Mouse (Mus musculus): ENCODE measurements around the gene Cpne9.

DNA sequence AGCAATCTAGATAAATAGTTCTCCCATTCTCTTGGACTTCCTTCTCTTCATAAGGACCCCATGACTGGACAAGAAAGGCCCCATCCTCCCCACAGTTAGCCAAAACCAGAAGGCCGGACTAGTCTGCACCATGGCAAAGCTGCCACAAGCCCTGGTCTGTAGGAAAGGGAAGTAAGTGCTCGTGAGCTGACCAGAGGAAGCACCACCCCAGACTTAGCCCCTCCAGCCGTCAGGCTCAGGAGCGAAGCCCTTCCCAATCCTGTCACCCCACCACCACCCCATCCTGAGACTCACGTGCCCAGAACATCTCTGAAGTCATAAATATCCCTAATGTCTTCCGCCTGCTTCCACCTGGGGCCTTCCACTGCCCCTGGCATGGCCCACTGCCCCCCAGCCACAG, 59.5 kb downstream of the Cpne9 start:
- TF ChIP-seq GATA1 (IDR thresholded peaks at IDR 0.05; ENCODE audit: borderline replicate concordance, low read length), result no peak
- TF ChIP-seq FLI1 (IDR thresholded peaks at IDR 0.05; ENCODE audit: low read length), result no peak

Measured in megakaryocyte, embryonic 14.5 days (primary cell).